Mouse (Mus musculus) heart, postnatal 0 days (tissue): ENCODE measurements at regions not wholly inside any gene's neighbourhood (a gene's known extent, or its start where the extent isn't known, plus 50 kb on each side); places are given as distances from the start of the nearest gene placed in this dataset.

ENCODE experiments used
- CTCF ChIP-seq: IDR thresholded peaks from 2 replicates; pipeline ENCODE4 v1.5.1; 2016; ENCODE audit warnings: antibody characterized with exemption, control low read depth, low read depth
- EP300 ChIP-seq: IDR thresholded peaks from 2 replicates; pipeline ENCODE4 v1.6.1; 2016; ENCODE audit warnings: antibody characterized with exemption, low read depth

DNA sequence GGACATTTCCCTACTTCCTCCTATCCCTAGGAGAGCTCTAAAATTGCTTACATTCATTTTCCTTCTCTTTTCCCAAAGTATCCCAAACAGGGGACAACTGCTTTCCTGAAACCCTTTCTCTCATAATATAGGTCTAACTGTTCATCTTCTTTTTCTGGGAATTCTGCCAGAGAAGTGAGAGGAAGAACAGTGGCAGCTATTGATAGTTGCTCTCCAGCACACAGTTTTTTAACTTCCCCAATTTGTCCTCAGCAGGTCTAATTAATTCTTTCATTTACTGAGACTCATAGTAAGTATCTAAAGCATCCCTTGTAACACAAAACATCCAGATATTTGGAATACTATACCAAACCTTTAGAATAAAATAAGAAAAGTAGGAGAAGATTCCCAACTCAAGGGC, 53.7 kb upstream of the Crisp1 start:
- TF ChIP-seq CTCF: no peak
- no peak for TF ChIP-seq EP300
